Mouse (Mus musculus): Measurements from ENCODE around the gene Dad1.

The Dad1 gene

GRCm38 (mm10) chr14:54253741-54254291 is at the start of gene Dad1, which contains the start of gene Abhd4:
TSS of gene Dad1 (minus strand) at chr14:54254104.
TSS of gene Abhd4 (plus strand) at chr14:54254188.
- peak; percentile 93 to 94 for DNase-seq (ENCODE audit: low spot score in 2 of 2)

GRCm38 (mm10) chr14:54300676-54301075 is 46.8 kb upstream of the Dad1 start:
- DNase-seq (ENCODE audit: low spot score in 2 of 2) = no peak

DNA sequence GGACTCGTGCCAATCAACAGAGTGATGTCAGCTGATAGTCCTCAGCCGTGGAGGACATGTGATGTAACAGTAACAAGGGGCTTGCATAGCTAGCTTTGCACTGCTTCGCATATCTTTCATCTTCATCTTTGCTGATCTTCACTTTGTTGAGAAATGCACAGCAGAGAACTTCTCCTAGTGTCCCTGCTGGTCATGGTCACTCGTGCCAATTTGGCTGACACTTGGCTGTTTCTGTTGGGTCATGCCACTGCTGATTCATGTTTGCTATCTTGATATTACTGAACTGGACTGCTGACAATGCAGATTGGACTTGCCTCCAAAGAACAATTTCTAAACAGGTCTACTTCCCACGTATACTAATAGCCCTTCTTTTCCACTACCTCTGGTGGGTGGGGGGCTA is 46.2 kb upstream of the Dad1 start:
- DNase-seq (ENCODE audit: low spot score in 2 of 2) = no peak

DNA sequence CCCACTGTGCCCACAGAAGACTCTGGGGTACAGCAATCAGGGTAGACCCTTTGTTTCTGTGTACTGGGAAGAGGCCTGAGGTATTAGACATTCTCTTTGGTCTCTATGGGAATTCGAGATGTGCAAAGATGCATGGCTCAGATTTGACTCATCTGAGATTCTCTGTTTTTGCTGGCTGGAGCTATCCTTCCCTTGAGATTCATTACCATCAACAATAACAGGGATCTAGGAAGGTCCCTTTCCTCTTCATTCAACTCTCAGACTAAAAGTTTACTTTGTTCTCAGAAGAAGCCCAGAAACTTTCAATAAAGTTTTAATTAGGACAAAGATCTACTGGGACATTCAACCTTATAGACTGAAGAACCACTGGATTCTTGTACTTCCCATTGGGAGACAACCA is 30.9 kb upstream of the Dad1 start, which contains the start of gene Olfr49:
Gene Olfr49, minus strand, starts transcription at position 101 of the 400 bp plus-strand sequence.
- DNase-seq (ENCODE audit: low spot score in 2 of 2) = no peak

DNA sequence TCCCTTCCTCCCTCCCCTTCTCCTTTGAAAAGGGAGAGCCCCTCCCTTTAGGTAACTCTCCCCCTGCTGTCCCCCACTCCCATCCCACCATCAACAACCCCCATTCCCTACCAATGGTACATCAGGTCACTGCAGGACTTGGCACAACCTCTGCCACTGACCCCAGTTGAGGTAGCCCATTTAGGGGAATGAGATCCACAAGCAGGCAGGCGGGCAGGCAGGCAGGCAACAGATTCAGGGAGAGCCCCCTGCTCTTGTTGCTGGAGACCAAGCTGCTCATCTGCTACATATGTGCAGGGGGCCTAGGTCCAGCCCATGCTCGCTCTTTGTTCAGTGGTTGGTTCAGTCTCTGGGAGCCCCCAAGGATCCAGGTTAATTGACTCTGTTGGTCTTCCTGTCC is 22.5 kb upstream of the Dad1 start:
- no peak for DNase-seq (ENCODE audit: low spot score in 2 of 2)

GRCm38 (mm10) chr14:54272696-54273095 is 18.8 kb upstream of the Dad1 start:
- DNase-seq (ENCODE audit: low spot score in 2 of 2) = no peak

- DNase-seq (ENCODE audit: low spot score in 2 of 2) = no peak
Observed at GRCm38 (mm10) chr14:54271976-54272606, 18.2 kb upstream of the Dad1 start.

DNA sequence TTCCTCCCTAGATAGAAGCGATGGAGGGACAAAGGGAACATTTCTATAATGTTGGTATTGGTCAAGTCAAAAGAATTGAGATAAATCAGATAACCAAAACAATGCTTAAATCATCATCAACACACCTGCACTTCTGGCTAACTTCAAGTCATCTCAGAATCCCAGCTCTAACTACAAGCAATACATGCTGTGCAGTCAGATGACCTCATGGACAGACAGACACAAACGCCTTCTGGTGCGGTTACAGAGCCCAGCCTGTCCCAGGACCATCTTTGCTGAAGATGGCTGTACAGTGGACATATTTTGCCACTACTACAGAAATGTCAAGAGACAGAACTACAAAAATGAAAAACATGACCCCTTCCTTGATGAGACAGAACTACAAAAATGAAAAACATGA is 16.5 kb upstream of the Dad1 start:
- DNase-seq (ENCODE audit: low spot score in 2 of 2) = no peak

DNA sequence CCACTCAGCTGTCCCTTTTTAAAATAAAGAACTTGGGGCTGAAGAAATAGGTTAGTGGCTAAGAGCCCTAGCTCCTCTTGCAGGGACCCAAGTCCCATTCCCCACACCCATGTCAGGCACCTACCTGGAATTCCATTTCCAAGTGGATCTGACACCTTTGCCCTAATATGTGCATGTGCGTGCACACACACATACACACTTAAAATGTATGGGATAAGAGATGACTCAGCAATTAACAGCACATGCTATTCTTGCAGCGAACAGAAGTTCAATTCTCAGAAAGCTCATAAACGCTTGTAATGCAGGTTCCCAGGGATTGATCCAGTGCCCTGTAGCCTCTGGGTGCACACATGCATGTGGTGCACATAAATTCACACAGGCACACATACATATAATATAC is 15.7 kb upstream of the Dad1 start:
- DNase-seq (ENCODE audit: low spot score in 2 of 2) = no peak

GRCm38 (mm10) chr14:54267966-54268365 is 14.1 kb upstream of the Dad1 start:
- no peak for DNase-seq (ENCODE audit: low spot score in 2 of 2)

GRCm38 (mm10) chr14:54265951-54266350 is 12.0 kb upstream of the Dad1 start:
- DNase-seq (ENCODE audit: low spot score in 2 of 2) = no peak

- no peak for DNase-seq (ENCODE audit: low spot score in 2 of 2)
Observed at GRCm38 (mm10) chr14:54265093-54265492, 11.2 kb upstream of the Dad1 start.

GRCm38 (mm10) chr14:54264231-54264630 is 10.3 kb upstream of the Dad1 start:
- no peak for DNase-seq (ENCODE audit: low spot score in 2 of 2)

DNA sequence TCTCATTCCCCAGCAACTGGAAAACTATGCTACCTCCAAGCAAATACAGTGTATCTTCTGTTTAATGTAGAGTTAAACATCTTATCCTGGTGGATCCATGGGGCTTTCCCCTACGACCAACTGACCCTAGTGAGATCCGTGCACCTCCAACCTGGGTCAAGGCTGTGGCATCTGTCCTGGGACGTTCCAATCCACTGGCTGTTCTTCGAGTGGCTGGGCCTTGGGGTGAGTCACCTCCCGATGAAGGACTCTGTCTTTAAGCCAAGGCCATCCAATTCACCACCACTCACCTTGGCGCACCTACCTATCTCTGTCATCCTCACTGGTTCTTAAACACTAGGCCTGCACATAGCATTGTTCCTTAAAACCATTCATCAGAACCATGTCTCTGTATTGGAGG is 9.2 kb upstream of the Dad1 start:
- no peak for DNase-seq (ENCODE audit: low spot score in 2 of 2)

DNA sequence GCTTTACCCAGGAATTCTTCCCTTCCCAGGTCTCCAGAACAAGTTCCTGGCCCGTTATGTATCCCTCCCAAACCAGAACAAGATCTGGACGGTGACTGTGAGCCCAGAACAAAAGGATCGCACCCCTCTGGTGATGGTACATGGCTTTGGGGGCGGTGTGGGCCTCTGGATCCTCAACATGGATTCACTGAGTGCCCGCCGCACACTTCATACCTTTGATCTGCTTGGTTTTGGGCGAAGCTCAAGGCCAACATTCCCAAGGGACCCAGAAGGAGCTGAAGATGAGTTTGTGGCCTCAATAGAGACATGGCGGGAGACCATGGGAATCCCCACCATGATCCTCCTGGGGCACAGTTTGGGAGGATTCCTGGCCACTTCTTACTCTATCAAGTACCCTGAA is 8.7 kb upstream of the Dad1 start:
- no peak for DNase-seq (ENCODE audit: low spot score in 2 of 2)

GRCm38 (mm10) chr14:54261386-54261785 is 7.5 kb upstream of the Dad1 start:
- DNase-seq (ENCODE audit: low spot score in 2 of 2) = no peak

GRCm38 (mm10) chr14:54260196-54260595 is 6.3 kb upstream of the Dad1 start:
- DNase-seq (ENCODE audit: low spot score in 2 of 2) = no peak

DNA sequence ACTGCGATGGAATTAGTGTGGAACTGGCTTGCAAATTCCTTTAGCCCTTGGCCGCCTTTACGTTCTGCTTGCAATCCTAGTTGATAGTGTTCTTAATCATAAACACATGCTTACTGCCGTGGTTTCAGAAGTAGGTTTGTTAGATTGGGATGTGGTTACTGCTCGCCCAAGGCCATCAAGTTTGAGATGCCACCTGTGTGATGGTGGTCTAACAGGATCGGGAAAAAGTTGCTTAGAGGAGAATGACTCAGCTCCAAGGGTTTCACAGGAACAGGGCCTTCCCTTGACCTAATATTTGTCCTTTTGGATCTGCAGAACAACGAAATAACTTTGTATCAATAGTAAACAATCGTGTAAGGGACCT is 5.8 kb upstream of the Dad1 start:
- no peak for DNase-seq (ENCODE audit: low spot score in 2 of 2)

DNA sequence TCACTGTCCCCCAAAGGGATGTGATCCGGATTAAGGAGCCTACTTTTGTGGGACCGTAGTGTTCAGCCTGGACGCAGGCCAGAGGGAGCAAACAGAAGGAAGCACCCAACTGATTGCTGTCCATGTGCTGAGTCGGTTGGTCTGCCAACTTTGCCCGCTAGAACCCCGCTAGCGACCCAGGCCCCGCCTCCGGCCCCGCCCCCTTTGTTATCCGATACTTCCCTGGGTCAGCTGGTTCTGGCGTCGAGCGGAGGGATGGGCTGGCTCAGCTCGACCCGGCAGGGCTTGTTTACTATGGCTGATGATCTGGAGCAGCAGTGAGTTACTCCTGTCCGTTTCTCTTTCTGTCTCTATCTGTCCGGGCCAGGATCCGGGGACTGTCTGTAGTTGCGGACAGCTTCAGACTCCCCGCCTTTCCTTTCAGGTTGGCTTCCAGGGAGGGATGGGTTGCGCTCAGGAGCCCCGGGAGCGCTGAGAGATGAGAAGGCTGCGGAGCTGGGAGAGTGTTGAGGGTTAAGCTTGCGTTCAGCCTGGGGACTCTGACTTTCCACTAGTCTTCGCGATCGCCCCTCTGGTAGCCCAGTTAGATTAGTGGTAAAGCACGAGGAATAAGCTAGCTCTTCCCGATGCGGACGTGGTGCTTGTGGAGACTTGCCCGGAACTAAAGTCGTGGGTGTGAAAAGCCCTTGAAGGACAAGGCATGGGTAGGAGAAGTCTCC is 5.3 kb upstream of the Dad1 start:
- peak; percentile 53 to 68 for DNase-seq (ENCODE audit: low spot score in 2 of 2)

- DNase-seq (ENCODE audit: low spot score in 2 of 2) = no peak
Observed at GRCm38 (mm10) chr14:54258131-54258670, 4.3 kb upstream of the Dad1 start.

- no peak for DNase-seq (ENCODE audit: low spot score in 2 of 2)
Observed at GRCm38 (mm10) chr14:54254670-54255202, 832 bp upstream of the Dad1 start.

DNA sequence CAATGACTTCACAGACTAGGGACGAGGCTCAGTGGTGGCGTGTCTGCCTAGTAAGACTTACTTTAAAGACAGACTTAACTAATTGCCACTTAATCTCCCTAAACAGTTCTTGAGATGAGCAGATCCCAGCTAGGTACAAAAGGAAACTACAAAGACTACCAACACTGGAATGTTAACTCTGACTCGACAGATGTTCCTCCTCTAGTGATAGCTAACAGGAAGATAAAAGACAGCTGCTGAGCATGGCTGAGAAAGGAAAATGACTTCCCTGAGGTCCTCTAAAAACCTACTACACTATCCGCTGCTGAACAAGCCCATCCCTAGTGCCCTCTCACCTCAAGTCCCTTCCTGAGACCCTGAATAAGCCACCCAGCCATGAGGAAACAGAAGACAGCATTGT is 3.8 kb downstream of the Dad1 start:
- DNase-seq (ENCODE audit: low spot score in 2 of 2) = no peak

DNA sequence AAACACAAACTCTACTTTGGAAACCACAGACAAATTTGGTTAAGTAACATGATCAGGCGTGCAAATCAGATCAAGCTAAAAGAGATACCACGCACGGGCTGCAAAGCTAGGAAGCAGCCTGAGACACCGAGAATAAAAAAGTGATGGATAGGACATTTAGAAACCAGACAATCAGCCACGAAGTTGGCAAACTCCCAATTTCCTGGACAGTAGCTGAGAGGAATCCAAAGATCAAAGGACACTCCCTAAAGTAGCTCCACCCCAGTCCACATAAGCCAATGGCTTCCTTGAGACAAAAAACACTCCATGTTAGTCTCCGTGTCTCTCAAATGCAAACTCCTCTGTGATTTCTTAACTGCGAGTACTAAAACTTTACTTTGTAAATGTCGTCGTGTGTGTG is 4.6 kb downstream of the Dad1 start:
- DNase-seq (ENCODE audit: low spot score in 2 of 2) = no peak

All from thymus, postnatal 10 days (tissue).